Mouse (Mus musculus): Measurements from ENCODE around the gene Slco2a1.

The Slco2a1 gene

GRCm38 (mm10) chr9:102982376-102982775 is 6.1 kb upstream of the Slco2a1 start:
- DNase-seq (ENCODE audit: low spot score in 2 of 2): no peak

GRCm38 (mm10) chr9:102985111-102985510 is 3.4 kb upstream of the Slco2a1 start:
- DNase-seq (ENCODE audit: low spot score in 2 of 2): no peak

- no peak for DNase-seq (ENCODE audit: low spot score in 2 of 2)
Measured at GRCm38 (mm10) chr9:102985939-102986338, 2.6 kb upstream of the Slco2a1 start.

- DNase-seq (ENCODE audit: low spot score in 2 of 2): no peak
Measured at GRCm38 (mm10) chr9:102990306-102991133, 2.0 kb downstream of the Slco2a1 start.

GRCm38 (mm10) chr9:102991134-102991406 is 2.6 kb downstream of the Slco2a1 start:
- no peak for DNase-seq (ENCODE audit: low spot score in 2 of 2)

GRCm38 (mm10) chr9:102992877-102993276 is 4.4 kb downstream of the Slco2a1 start:
- no peak for DNase-seq (ENCODE audit: low spot score in 2 of 2)

GRCm38 (mm10) chr9:102993764-102994163 is 5.3 kb downstream of the Slco2a1 start:
- DNase-seq (ENCODE audit: low spot score in 2 of 2): no peak

GRCm38 (mm10) chr9:102995800-102996635 is 7.5 kb downstream of the Slco2a1 start:
- no peak for DNase-seq (ENCODE audit: low spot score in 2 of 2)

- no peak for DNase-seq (ENCODE audit: low spot score in 2 of 2)
Measured at GRCm38 (mm10) chr9:103000384-103000783, 11.9 kb downstream of the Slco2a1 start.

- no peak for DNase-seq (ENCODE audit: low spot score in 2 of 2)
Measured at GRCm38 (mm10) chr9:103004343-103004742, 15.8 kb downstream of the Slco2a1 start.

- peak in 1 of 2 experiments; percentile 20 for DNase-seq (ENCODE audit: low spot score in 2 of 2)
Measured at GRCm38 (mm10) chr9:103007699-103008078, 19.2 kb downstream of the Slco2a1 start.

GRCm38 (mm10) chr9:103008079-103008855 is 19.8 kb downstream of the Slco2a1 start:
- DNase-seq (ENCODE audit: low spot score in 2 of 2): no peak

- DNase-seq (ENCODE audit: low spot score in 2 of 2): no peak
Measured at GRCm38 (mm10) chr9:103010161-103010560, 21.6 kb downstream of the Slco2a1 start.

GRCm38 (mm10) chr9:103013366-103013765 is 24.9 kb downstream of the Slco2a1 start:
- DNase-seq (ENCODE audit: low spot score in 2 of 2): peak in 1 of 2 experiments; percentile 52

- no peak for DNase-seq (ENCODE audit: low spot score in 2 of 2)
Measured at GRCm38 (mm10) chr9:103014686-103015085, 26.2 kb downstream of the Slco2a1 start.

- DNase-seq (ENCODE audit: low spot score in 2 of 2): no peak
Measured at GRCm38 (mm10) chr9:103024116-103024515, 35.6 kb downstream of the Slco2a1 start.

- no peak for DNase-seq (ENCODE audit: low spot score in 2 of 2)
Measured at GRCm38 (mm10) chr9:103027150-103027889, 38.8 kb downstream of the Slco2a1 start.

- no peak for DNase-seq (ENCODE audit: low spot score in 2 of 2)
Measured at GRCm38 (mm10) chr9:103029012-103029411, 40.5 kb downstream of the Slco2a1 start.

- DNase-seq (ENCODE audit: low spot score in 2 of 2): no peak
Measured at GRCm38 (mm10) chr9:103030041-103030440, 41.5 kb downstream of the Slco2a1 start.

- DNase-seq (ENCODE audit: low spot score in 2 of 2): no peak
Measured at GRCm38 (mm10) chr9:103031211-103031610, 42.7 kb downstream of the Slco2a1 start.

- DNase-seq (ENCODE audit: low spot score in 2 of 2): peak in 1 of 2 experiments; percentile 17
Measured at GRCm38 (mm10) chr9:103032193-103032592, 43.7 kb downstream of the Slco2a1 start.
